Mouse (Mus musculus) midbrain, postnatal 0 days (tissue): ENCODE data around the gene Ncor2. TPM values are rescaled to one million over a fixed set of nuclear protein-coding genes. Genes with fewer than 3 reads are reported as not detected.

Experiments used
- ATAC-seq: fragments of 200-750 bp; cut with Nextera tagmentation; 2 replicates; pipeline ENCODE4 v1.8.0; 2017; ENCODE audit warnings: moderate number of reproducible peaks, mild to moderate bottlenecking, moderate TSS enrichment, moderate library complexity; ENCODE audit not compliant: low FRiP score
- DNase-seq: peaks from one replicate; pipeline ENCODE4 v3.0.0-alpha.2; 2015; ENCODE audit warnings: low spot score
- H3K27ac ChIP-seq: fragments of 300-500 bp; sonication (generic); 2 replicates; pipeline ENCODE4 v1.5.1; 2014; ENCODE audit warnings: low read depth, mild to moderate bottlenecking, low read length, mixed read lengths
- H3K27me3 ChIP-seq: fragments of 300-500 bp; sonication (generic); 2 replicates; pipeline ENCODE4 v1.6.1; 2014; ENCODE audit warnings: low read length, control low read depth, mixed read lengths; ENCODE audit not compliant: insufficient read depth
- H3K36me3 ChIP-seq: fragments of 300-500 bp; sonication (generic); 2 replicates; pipeline ENCODE4 v1.6.1; 2014; ENCODE audit warnings: low read length, control low read depth, mixed read lengths; ENCODE audit not compliant: insufficient read depth
- H3K4me1 ChIP-seq: fragments of 300-500 bp; sonication (generic); 2 replicates; pipeline ENCODE4 v1.6.1; 2014; ENCODE audit warnings: mild to moderate bottlenecking, control low read depth, antibody characterized with exemption, low read length, mixed read lengths; ENCODE audit not compliant: insufficient read depth
- H3K4me2 ChIP-seq: fragments of 300-500 bp; sonication (generic); 2 replicates; pipeline ENCODE4 v1.6.1; 2014; ENCODE audit warnings: low read depth, mild to moderate bottlenecking, low read length, mixed read lengths; ENCODE audit not compliant: poor library complexity, severe bottlenecking
- H3K4me3 ChIP-seq: fragments of 300-500 bp; sonication (generic); 2 replicates; pipeline ENCODE4 v1.5.1; 2014; ENCODE audit warnings: low read depth, mild to moderate bottlenecking, low read length, moderate library complexity
- H3K9ac ChIP-seq: fragments of 300-500 bp; sonication (generic); replicated peaks from 2 replicates; pipeline ENCODE4 v1.6.1; 2014; ENCODE audit warnings: mild to moderate bottlenecking, low read length, moderate library complexity, mixed read lengths; ENCODE audit not compliant: poor library complexity, severe bottlenecking
- H3K9me3 ChIP-seq: fragments of 300-500 bp; sonication (generic); 2 replicates; pipeline ENCODE4 v1.6.1; 2016; ENCODE audit warnings: low read length, control low read depth
- CTCF ChIP-seq: IDR thresholded peaks from 2 replicates; pipeline ENCODE4 v1.5.1; 2016; ENCODE audit warnings: antibody characterized with exemption, mild to moderate bottlenecking
- WGBS: fragments of 180-500 bp; shearing (Covaris S2); extraction: QIAGEN DNeasy Blood & Tissue Kit; methylation state at CpG from one replicate; pipeline ENCODE4 v1.1.7; 2014; 5-methylcytosine and 5-hydroxymethylcytosine counted together
- polyA plus RNA-seq: library from polyadenylated mRNA; unstranded; fragments of >200 nt; fragmentation: Nextera tagmentation; extraction: Ambion mirVana; gene quantifications from 2 replicates; pipeline ENCODE4 v1.2.1, GENCODE M21; 2015
- total RNA-seq: library from RNA; depleted of rRNA; stranded (reverse); fragments of >200 nt; gene quantifications from 2 replicates; pipeline ENCODE4 v1.2.3, GENCODE M21; 2014

Gene Ncor2
- total and polyA plus RNA-seq, 2 experiments from 2014 or later, result 17.8 to 22.8 TPM

DNA sequence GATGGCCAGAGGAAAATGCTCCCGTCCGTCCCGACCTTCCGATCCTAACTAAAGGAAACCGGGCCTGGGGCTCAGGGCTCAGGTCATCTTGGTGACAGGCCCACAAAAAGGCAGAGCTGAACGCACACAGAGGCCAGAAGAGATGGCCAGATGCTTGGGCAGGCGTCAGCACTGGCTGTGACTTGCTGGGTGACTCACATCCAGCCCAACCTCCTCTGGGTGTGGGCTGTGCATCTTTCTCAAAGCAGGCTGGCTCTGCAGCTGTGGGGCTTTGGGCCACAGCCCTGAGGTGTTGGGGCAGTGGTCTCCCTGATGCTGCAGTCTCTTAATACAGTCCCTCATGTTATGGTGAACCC, 37.5 kb downstream of the Ncor2 start:
- H3K27me3 ChIP-seq, result no peaks in the 10 kb centered on the region
- H3K9ac ChIP-seq, result peak overlapping the region; percentile 54
- H3K36me3 ChIP-seq, result no peaks in the 10 kb centered on the region
- H3K27ac ChIP-seq, result peak overlapping the region; percentile 90
- peak; percentile 47 for ATAC-seq
- no peaks in the 10 kb centered on the region for H3K9me3 ChIP-seq
- H3K4me1 ChIP-seq, result peaks cover 25% of the 10 kb centered on the region
- WGBS, result 0% methylated on average over 7 of the region's 7 CpGs
- peak overlapping the region; percentile 44 for H3K4me2 ChIP-seq
- no peak for DNase-seq
- no peak for TF ChIP-seq CTCF
- H3K4me3 ChIP-seq, result no peak overlapping the region

DNA sequence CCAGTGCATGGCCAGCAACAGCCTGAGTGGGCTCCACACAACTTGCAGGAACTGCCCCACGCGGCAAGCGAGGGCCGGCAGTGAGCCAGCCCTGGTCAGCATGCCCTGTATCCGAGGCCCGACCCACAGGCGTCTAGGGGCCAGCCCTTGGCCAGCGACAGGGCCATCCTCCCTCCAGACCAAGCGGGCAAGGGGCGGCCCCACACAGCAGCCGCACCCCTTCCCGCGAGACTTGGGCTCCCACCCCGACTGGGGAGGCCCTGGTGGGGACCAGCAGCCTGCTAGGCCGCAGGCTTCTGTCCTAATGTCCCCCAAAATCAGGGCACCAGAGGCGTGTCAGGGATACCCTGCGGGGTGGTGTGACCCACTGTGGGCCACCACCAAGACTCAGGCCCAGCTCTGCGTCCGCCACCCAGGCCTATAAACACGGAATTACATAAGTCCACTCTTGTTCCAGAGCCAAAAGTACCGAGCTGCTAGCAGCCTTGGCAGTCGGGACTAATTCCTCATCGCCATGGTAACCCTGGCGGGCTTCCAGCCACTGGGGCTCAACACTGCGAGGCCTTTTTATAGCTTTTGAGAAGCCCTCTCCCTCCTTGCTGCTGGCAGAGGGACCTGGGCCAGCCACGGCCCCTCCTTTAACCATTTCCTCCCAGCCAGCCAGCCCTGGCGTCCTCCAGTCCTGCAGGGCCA, 38.0 kb downstream of the Ncor2 start:
- DNase-seq (peak; percentile 100), ATAC-seq (peak; percentile 87)
- H3K9ac ChIP-seq, result peak overlapping the region; percentile 54
- TF ChIP-seq CTCF, result peak; percentile 16; the same call in 1 of the 2 replicates
- no peaks in the 10 kb centered on the region for H3K9me3 ChIP-seq
- H3K36me3 ChIP-seq, result no peaks in the 10 kb centered on the region
- H3K4me3 ChIP-seq, result peak overlapping the region; percentile 13
- peak overlapping the region; percentile 44 for H3K4me2 ChIP-seq
- H3K27me3 ChIP-seq, result no peaks in the 10 kb centered on the region
- H3K27ac ChIP-seq, result peak overlapping the region; percentile 90
- H3K4me1 ChIP-seq, result peaks cover 29% of the 10 kb centered on the region
- whole genome bisulfite sequencing, result 6% methylated on average over 27 of the region's 27 CpGs

DNA sequence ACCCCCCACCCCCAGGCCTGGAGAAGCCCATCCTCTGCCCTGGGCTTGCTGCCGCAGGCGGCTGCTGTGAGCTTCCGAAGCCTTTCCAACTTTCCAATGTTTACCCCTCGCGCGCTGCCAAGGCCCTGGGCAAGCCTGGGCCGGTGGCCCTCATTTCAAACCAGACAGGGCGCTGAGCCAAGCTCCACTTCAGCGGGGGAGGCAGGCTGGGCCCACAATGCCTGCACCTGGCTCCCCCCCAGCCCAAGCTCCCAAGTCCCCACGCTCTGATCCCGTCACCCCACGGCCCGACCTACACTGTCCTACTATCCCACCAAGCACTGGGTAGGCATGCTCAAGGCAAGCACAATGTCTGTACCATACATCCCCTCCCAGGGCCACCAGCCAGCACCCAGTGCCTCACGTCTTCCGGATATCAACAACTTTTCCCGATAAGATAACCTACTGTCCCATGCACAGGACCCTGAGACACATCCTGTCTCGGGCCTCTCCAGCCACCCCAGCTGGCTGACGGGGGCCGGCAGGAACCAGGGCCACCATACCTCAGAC, 38.8 kb downstream of the Ncor2 start:
- DNase-seq, result peak; percentile 90
- Histone ChIP-seq H3K4me2 (peak overlapping the region; percentile 44), H3K27me3 (no peaks in the 10 kb centered on the region), H3K9me3 (no peaks in the 10 kb centered on the region), H3K4me1 (peaks cover 30% of the 10 kb centered on the region), H3K4me3 (peak overlapping the region; percentile 13), H3K27ac (peak overlapping the region; percentile 90), H3K9ac (peak overlapping the region; percentile 54), H3K36me3 (no peaks in the 10 kb centered on the region)
- TF ChIP-seq CTCF, result no peak
- 30% methylated on average over 19 of the region's 19 CpGs for WGBS
- ATAC-seq, result peak; percentile 28

DNA sequence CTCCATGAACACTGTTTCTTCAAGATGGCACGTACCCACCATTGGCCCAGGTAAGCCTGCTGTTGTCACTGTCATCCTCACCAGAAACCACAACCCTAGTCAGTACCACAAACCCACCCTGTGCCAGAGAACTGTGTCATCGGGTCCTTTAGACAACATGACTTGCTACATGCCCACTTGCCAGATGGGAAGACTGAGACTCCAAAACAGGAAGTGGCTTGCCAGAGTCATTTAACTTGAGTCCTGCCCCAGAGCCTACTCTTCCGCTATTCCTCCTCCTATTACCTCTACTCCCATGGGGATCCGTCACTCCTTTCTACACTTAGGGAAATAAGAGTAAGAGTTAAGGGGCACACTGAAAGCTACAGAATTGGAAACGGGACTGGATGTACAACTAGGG, 39.4 kb downstream of the Ncor2 start:
- Histone ChIP-seq H3K4me2 (peak overlapping the region; percentile 44; the same call in 1 of the 2 replicates), H3K27me3 (no peaks in the 10 kb centered on the region), H3K36me3 (no peaks in the 10 kb centered on the region), H3K4me3 (no peak overlapping the region), H3K9ac (no peak overlapping the region), H3K4me1 (peaks cover 34% of the 10 kb centered on the region), H3K9me3 (no peaks in the 10 kb centered on the region), H3K27ac (peak overlapping the region; percentile 90)
- ATAC-seq (no peak), DNase-seq (no peak)
- WGBS, result 77% methylated on average over 5 of the region's 5 CpGs
- no peak for TF ChIP-seq CTCF

DNA sequence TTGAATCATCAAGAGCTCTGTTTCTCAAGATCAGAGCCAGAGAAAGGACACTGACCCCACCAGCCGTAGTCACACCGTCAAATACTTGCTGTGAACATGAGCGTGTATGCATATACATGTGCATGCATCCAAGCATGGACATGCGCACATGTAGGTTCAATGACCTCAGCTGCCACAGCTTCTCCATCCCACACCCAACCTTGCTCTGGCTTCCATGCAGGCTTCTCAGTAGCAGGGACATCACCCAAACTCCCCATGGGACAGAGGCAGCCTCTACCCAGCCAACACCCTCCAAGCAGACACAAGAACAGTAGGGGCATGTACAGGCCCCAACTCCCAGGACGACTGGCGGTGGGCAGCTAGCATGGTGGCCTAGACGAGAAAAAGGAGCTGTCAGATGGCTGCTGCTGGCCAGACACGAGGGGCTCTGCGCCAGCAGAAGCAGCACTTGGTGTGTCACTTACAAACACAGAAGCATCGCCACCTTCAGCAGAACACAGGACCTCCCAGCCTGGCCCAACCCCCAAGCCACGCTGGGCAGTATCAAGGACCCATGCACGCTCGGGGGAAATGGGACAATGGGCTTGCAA, 40.1 kb downstream of the Ncor2 start:
- no peaks in the 10 kb centered on the region for H3K36me3 ChIP-seq
- no peak for TF ChIP-seq CTCF
- ATAC-seq, result no peak
- H3K4me2 ChIP-seq, result no peak overlapping the region
- H3K4me3 ChIP-seq, result no peak overlapping the region
- no peak overlapping the region for H3K9ac ChIP-seq
- DNase-seq, result peak; percentile 54
- 72% methylated on average over 13 of the region's 13 CpGs for WGBS
- peak overlapping the region; percentile 90; the same call in 1 of the 2 replicates for H3K27ac ChIP-seq
- peaks cover 40% of the 10 kb centered on the region for H3K4me1 ChIP-seq
- H3K9me3 ChIP-seq, result no peaks in the 10 kb centered on the region
- H3K27me3 ChIP-seq, result no peaks in the 10 kb centered on the region

DNA sequence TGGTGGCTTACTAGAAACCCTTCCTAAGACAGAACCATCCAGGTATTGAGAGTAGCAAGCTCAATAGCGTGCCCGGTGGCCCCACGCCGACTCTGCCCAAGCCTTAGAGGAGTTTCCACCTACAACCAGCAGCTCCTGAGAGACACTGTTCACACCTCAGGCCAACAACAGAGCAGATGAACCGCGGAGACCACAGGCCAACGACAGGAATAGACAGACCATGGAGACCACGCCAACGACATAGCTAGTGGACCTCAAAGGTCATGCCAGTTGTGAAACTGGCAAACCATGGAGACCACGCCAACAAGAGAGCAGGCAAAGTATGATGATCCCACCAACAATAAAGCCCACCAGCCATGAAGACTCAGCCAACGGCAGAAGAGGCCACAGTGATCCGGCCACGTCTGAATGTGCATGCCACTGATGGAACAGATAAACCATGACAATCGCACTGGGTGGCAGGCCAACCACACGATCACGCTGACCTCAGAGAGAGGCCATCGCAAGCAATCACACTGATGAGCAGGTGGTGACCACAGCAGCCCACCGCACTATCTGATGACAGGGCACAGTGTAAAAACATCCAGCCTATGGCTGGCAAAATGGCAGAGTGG, 41.2 kb downstream of the Ncor2 start:
- DNase-seq, result no peak
- Histone ChIP-seq H3K36me3 (no peaks in the 10 kb centered on the region), H3K4me2 (no peak overlapping the region), H3K27ac (no peak overlapping the region), H3K27me3 (no peaks in the 10 kb centered on the region), H3K4me1 (peaks cover 50% of the 10 kb centered on the region), H3K4me3 (no peak overlapping the region), H3K9me3 (no peaks in the 10 kb centered on the region), H3K9ac (no peak overlapping the region)
- no peak for TF ChIP-seq CTCF
- WGBS, result 95% methylated on average over 18 of the region's 18 CpGs
- ATAC-seq, result no peak
